Mouse (Mus musculus) R1 (cell line): ENCODE measurements at regions not wholly inside any gene's neighbourhood (a gene's known extent, or its start where the extent isn't known, plus 50 kb on each side); places are given as distances from the start of the nearest gene placed in this dataset.

Experiments used
- DNase-seq: peaks from one replicate; pipeline ENCODE4 v3.0.0-alpha.2; 2018; ENCODE audit warnings: low read depth, low spot score

GRCm38 (mm10) chr2:79547284-79547683, 87.9 kb upstream of the Itprid2 start:
- DNase-seq, result no peak

- DNase-seq, result no peak
Observed at GRCm38 (mm10) chr2:79548039-79548600, 87.0 kb upstream of the Itprid2 start.

GRCm38 (mm10) chr2:79549781-79550180, 85.4 kb upstream of the Itprid2 start:
- no peak for DNase-seq

GRCm38 (mm10) chr2:79550432-79550831, 84.7 kb upstream of the Itprid2 start:
- DNase-seq, result no peak

GRCm38 (mm10) chr2:79552481-79552880, 82.7 kb upstream of the Itprid2 start:
- DNase-seq, result no peak

- DNase-seq, result no peak
Observed at GRCm38 (mm10) chr2:79555395-79555794, 79.8 kb upstream of the Itprid2 start.

- no peak for DNase-seq
Observed at GRCm38 (mm10) chr2:79557361-79557760, 77.8 kb upstream of the Itprid2 start.

- DNase-seq, result peak; percentile 92
Observed at GRCm38 (mm10) chr2:79566280-79566933, 68.7 kb upstream of the Itprid2 start.

GRCm38 (mm10) chr2:79567413-79567934, 67.7 kb upstream of the Itprid2 start:
- peak; percentile 13 for DNase-seq

GRCm38 (mm10) chr2:79569663-79570062, 65.5 kb upstream of the Itprid2 start:
- no peak for DNase-seq

- no peak for DNase-seq
Observed at GRCm38 (mm10) chr2:79571910-79572309, 63.2 kb upstream of the Itprid2 start.

GRCm38 (mm10) chr2:79575074-79575473, 60.1 kb upstream of the Itprid2 start:
- no peak for DNase-seq

GRCm38 (mm10) chr2:79585022-79585774, 50.0 kb upstream of the Itprid2 start:
- DNase-seq, result peak; percentile 64
